Mouse (Mus musculus): ENCODE data around the gene Serpinb3b.
"Not testable (repeated sequence)": the region's sequence is repeated elsewhere in the genome, so short reads cannot be mapped to it uniquely, and the experiment has no call there.

Serpinb3b gene

DNA sequence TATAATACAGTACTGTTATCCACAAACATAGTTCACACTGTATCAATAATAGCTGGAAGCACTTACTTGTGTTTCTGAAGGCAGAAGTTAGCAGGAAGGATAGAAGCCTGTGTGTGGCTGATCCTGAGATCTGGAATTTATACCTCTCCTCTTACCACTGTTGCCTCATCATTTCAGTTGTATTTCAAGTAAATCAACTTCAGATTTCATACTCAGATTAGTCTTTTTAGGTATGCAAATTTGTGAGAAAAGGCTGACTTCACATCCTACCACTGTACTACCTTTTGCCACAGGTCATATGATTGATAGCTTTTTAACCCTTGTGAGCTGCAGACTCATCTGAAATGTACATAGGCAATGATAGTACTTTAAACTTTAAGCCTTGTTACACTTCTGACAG is at the start of gene Serpinb3b, which contains the start of gene Serpinb3c:
TSS of gene Serpinb3b (minus strand) at position 101 of the 400 bp plus-strand sequence.
TSS of gene Serpinb3c (minus strand) at position 111 of the 400 bp plus-strand sequence.
- DNase-seq (ENCODE audit: low spot score): not testable (repeated sequence)

- peak; percentile 2 for DNase-seq (ENCODE audit: low spot score)
Observed at GRCm38 (mm10) chr1:107243170-107243569, 35.0 kb downstream of the Serpinb3b start.

DNA sequence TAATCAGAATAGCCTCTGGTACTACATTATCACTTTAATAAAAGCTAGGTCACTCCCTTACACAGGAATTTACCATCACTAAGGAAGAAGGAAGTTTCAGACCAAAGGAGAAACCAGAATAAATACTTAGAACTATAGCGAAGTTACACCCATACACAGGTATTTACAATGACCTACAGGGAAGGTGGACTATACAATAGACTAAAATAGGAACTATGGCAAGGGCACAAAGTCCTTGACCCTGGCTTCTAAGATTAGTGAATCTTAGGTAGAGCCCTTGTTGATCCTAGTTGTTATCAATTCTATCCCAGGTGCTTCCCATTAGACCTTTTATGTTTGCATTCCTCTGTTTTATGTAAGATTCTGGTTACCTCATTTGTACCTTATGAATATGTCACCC is 60.9 kb downstream of the Serpinb3b start:
- DNase-seq (ENCODE audit: low spot score): not testable (repeated sequence)

DNA sequence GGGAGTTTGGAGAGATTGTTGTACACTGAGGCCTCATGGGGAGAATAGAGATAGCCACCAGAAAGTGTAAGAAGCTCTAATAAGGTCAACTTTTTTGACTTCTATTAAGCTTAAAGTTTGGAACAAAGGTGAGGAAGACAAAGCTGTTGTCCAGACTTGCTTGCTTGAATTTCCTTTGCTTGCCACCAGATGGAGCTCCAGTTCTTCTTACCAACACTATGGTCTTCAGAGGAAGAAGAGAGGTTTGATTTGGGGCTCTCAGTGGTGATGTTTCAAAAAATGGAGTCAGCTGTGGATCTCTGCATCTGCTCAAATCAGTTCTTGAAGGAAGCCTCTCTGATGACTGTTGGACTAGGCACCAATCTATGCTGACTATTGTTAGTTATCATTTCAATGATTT is 150.7 kb downstream of the Serpinb3b start:
- DNase-seq (ENCODE audit: low spot score): peak; percentile 1

Data from layer of hippocampus, adult 9-10 months (tissue).